Mouse (Mus musculus) stomach, postnatal 0 days (tissue): ENCODE data around the gene Msi2.

Source experiments
- CTCF ChIP-seq: IDR thresholded peaks from 2 replicates; pipeline ENCODE4 v1.5.1; 2016; ENCODE audit warnings: antibody characterized with exemption, low read depth, mild to moderate bottlenecking, moderate library complexity
- EP300 ChIP-seq: optimal IDR thresholded peaks from 2 replicates; pipeline ENCODE3; 2016; ENCODE audit warnings: antibody characterized with exemption

DNA sequence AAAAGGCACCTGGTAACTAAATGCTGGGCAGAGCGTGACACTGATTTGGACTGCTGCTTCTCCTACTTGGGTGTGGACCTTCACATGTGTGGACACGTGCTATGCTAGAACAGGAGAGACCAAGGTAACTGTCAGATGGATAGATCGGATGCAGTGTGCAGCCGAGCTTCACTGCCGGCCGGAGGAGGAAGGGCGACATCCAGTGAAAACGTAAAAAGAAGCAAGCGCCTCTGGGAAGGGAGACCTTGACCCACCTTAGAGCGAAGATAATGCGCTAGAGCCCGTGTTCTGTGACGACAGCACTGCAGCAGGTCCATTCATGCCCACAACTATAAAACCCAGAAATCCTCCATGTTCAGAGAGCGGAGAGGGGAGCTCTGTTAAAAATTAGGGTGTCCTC, 50.0 kb downstream of the Msi2 start:
- no peak for TF ChIP-seq CTCF
- no peak for TF ChIP-seq EP300
